Mouse (Mus musculus) lung, postnatal 25 days (tissue): ENCODE measurements around the gene Clec14a.

ENCODE experiments used
- DNase-seq: peaks from one replicate; pipeline ENCODE4 v3.0.0; 2022; ENCODE audit warnings: low spot score

Clec14a gene

DNA sequence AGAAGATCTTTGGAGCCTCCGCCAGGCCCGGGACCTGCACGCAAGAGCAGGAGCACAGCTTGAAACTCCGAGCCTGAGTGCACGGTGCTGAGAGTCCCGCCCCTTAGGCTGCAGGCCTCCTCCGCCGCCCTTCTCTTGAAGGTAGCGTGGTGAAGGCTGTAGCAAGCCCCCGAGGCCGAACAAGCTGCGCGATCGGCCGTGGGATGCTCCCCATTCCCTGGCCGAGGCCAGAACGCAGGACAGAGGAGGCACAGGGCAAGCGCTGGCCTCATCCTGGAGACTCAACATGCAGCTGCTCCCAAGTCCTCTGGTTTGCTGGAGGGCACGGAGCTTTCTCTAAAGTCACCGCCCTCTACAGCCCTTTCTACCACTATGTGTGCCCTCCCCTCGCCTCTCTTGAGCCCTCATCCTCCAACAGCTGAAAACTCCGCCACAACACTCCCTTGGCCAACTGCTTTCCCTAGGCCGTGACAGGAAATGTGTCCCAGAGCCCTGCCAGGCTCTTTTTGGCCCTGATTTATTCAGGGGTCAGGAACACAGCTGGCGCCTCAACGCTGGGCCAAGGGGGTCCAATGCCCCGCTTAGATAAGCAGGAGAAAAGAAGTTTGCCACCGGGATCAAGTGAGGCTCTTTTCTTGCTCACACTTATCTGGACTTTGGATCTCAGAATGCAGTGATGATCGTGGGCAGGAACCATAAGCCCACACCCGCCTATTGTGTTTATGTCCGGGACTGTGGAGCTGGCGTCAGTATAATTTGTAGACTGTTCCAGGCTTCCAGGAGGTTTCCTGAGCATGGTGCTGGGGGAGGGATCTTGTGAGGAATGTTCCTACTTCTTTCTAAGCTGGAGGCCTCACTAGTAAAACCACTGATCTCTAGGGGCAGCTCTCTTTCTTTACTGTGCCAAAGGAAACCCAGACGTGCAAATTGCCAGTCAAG, at the start of gene Clec14a:
TSS of gene Clec14a (minus strand) at position 728 of the 939 bp plus-strand sequence.
- peak; percentile 88 for DNase-seq

DNA sequence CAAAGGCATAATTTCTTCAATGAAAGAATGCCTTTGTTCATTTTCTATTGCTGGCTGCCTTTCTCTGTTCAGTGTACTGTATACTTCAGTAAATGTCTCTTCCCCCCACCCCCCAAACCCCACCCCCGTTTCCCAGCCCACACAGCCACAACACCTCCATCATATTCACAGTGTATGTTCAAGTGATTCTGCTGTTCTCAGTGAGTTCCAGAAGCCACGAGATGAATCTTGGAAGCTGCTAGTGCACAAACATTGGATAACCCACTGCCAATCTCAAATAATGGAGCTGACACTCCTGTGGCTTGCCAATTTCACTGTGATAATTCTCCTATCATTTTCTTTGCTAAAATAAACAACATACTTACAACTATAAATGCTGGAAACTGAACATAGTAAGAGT, 38.7 kb upstream of the Clec14a start:
- no peak for DNase-seq

DNA sequence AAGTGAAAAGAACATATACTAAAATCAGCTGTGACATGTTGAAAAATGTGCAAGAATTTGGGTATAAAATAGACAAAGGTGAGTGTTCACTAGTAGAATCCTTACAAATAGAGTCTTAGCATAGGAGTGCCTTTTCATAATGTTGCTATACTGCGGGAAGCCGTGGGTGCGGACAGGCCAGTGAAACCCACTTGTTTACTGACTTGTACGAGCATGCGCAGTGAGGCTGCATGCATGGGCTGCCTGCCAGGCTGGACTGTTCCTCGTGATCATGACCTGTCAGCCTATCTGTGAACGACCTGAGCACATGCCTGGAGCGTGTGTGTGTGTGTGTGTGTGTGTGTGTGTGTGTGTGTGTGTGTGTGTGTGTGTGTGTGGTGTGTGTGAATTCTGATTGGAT, 37.3 kb upstream of the Clec14a start:
- DNase-seq, result peak; percentile 65

DNA sequence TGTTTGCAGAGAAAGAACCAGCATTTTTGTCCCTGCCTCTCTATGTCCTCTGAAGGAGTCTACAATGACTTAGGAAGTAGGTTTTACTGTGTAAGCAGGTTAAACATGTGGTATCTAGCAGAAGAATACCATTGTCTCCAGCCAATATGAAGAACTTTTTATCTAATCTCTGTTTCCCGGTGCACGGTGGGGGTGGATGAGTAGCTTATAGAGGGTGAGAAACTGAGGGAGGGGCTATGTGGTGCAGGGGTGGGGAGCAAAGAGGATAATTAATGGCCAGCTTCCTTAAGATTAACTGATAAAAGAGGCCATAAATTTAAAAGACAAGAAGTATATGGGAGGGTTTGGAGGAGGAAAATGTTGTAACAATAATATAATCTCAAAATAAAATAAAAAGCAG, 36.5 kb upstream of the Clec14a start:
- no peak for DNase-seq

DNA sequence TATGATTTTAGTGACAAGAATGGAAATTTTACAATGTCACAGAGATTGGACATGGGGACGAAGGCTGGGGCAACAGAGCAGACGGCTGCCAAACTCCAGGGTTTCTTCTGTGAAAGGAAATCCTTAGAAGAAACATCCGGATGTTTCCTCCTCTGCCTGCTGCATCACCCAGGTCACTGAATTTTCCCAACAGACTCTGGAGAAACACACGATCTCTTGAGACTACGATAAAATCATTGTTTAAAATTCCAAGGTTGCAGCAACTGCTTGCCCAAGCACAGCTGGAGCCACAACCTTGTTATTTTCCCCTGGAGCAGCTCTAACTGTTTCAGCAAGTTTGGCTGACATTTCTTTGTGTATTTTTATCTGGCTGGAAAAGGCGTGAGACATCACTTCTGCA, 27.9 kb upstream of the Clec14a start:
- peak; percentile 24 for DNase-seq

DNA sequence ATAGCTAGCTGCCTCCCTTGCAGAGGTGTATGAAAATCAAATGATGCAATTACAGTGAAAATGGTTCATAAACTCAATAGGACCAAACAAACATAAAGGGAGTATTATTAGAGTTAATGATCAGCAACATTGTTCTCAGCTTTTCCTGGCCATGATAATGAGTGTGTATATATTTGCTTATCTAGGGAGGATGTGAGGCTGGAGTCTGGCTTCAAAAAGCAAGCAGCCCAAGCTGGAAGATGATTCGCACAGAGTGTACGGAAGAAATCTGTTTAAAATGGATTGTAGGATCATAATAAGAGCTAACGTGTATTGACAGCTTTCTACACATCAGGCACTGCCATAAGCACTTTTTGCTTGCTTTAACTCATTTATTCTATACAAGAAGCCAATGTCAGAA, 16.8 kb upstream of the Clec14a start:
- DNase-seq, result peak; percentile 7

DNA sequence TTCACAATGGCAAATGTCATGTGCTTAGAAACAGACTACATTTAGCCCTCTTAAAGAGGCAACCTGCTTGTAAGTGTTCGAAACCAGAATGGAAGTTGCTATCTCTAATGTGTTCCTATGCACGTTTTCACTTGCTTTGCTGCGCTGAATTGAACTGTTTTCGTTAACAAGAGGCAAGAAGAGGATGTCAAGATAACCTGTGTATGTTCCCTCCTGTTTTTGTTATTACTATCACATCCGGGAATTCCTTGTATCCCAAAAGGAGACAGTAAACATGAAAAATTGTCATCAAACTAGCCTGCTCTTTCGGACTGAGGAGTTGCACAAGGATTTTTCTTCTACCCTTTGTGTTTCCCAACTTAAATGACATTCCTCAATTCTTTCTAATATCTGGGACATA, 1.4 kb upstream of the Clec14a start:
- DNase-seq, result peak; percentile 38

DNA sequence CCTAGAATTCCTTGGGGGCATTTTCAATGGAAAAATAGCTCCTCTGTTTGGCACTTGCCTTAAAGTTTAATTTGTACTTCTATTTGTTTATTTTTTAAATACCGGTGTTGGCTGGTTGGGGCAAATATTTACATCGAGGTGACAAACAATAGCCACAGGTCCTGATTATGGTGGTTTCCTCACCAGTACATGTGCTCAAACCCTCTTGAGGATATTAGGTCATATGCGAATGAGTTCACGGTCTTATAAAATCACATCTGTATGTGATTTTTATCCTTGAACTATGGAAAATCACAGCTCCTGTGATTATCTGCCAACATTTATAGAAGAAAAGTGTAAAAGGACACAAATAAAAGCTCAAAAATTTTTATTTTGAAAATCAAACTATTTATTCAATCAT, 415 bp upstream of the Clec14a start:
- no peak for DNase-seq

DNA sequence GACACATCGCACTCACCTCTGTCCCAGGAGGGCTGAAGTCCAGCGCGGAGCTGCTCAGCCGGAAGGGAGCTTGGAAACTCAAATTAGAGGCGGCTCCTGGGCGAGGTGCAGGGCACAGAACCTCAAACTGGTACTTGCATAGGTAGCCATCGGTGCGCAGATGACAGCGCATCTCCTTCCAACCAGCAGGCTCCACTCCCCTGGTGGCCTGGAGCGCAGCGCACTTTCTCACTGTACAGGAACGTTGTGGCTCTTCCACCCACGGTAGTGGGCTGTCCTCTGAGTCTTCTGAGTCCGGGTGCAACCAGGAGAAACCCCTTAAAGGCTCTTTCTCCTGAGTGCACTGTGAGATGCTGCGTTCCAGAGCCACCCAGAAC, 916 bp downstream of the Clec14a start:
- DNase-seq, result no peak

DNA sequence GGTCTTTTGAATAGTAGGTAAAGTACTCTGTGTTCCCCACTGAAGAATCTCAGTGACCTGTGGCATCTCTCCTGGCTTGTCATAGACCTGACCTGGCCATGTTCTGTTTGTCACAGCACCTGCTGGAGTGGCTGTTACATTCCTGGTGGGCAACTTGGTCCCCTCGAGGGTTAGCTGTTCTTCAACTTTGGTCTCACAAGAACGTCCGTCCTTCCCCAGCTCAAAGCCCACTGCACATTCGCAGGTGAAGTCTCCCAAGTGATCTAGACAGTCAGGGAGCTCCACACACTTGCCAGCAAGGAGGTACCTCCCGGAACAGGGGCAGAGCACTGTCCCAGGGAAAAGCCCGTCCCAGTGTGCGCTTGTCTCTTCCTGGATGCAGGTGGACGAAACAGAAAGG, 1.3 kb downstream of the Clec14a start:
- no peak for DNase-seq

DNA sequence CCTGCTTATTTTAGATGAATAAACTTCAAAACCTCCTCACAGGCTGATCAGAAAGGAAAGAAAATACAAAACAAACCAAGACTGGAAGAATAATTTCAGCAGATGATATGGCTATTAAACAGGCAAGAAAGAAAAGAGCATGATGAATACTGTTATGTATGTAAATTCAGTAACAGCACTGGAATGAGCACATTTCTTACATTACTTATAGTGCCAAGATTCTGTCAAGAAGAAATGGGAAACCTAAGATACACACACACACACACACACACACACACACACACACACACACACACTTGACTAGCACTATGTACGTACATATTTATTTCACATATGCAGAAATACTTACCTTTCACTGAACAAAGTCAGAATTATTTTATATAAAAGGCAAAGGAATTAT, 17.2 kb downstream of the Clec14a start:
- DNase-seq, result no peak

DNA sequence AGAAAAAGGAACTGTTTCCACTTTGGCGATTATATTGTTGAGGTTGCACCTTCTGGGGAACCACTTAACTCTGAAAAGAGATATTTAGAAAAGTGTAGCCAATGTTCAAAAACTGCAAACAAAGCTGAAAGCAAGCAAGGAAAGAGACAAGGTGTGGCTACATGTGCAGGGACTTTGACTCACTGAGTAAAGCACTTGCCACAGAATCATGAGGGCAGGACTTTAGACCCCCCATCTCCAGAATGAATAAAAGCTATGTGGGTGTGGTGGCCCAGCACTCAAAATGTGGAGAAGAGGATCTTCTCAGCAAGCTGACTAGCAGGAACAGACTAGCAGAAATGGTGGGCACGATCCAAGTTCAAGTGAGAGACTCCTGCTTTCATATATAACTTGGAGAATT, 36.6 kb downstream of the Clec14a start:
- no peak for DNase-seq

DNA sequence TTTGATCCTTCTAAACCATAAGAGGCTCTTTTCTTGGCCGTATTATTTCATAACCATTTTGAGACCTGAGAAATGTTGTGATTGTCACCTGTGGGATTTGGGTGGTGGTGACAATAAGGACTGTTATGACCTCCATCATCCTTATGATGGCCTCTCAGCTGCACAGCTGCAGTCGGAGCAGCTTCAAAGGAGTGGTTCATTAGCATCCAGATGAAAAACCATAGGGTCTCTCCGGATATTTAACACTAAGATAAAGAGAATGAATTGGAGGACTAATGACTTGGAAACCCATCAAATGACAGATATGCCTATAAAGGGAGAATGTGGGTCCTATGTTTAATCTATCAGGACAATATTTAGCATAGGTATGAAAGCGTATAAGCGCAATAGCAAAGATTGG, 43.4 kb downstream of the Clec14a start:
- no peak for DNase-seq

DNA sequence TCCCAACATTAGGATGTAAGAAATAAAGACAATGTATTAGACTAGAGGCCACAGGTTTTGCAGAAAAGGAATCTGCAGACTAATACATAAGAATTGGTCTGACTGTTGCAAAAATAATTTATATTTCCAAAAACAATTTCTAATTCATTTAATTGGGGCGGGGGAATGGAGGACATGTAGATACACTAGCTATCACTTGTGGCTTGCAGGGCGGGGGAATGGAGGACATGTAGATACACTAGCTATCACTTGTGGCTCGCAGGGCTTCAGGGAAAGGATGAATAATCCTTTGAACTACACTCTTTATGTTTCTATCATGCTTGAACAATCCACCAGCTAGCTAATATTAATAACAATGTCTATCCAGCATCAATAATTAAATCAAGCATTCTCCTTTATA, 50.0 kb downstream of the Clec14a start:
- DNase-seq, result no peak

DNA sequence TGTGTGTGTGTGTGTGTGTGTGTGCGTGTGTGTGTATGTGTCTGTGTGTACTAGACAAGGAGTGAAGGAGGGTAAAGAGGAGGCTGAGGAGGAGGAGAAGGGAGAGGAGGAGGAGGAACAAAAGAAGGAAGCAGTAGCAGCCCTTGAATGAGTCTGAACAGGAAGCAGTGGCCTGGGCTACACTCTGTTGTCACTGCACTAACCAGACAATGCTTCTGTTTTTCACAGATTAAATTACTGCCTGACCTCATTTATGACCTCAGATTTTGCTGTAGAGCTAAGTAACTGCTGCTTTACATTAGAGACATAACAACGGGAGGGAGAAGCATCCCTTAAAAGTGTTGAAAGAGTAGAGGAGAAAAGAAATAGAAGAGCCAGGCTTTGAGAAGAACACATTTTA, 52.9 kb downstream of the Clec14a start:
- no peak for DNase-seq
